Mouse (Mus musculus) heart, adult 18-20 months (tissue): ENCODE measurements around the gene Arhgdib. TPM values are rescaled to one million over a fixed set of nuclear protein-coding genes. Genes with fewer than 3 reads are reported as not detected.
"Not testable (repeated sequence)": the region's sequence is repeated elsewhere in the genome, so short reads cannot be mapped to it uniquely, and the experiment has no call there.

ENCODE experiments used
- DNase-seq, 2 experiments: peaks; one replicate each; pipeline ENCODE4 v3.0.0; 2021 to 2022; ENCODE audit warnings: mixed read lengths in 1 of 2
- total RNA-seq, 2 experiments: library from RNA; stranded (reverse); gene quantifications; 2 replicates each; pipeline ENCODE4 v1.2.3; 2021

Arhgdib gene
- total RNA-seq, 2 experiments from 2014 or later = 22.8 to 39.0 TPM

GRCm38 (mm10) chr6:136889067-136889466 is 52.6 kb downstream of the Arhgdib start:
- no peak for DNase-seq

GRCm38 (mm10) chr6:136887854-136888253 is 53.8 kb downstream of the Arhgdib start:
- DNase-seq = peak; percentile 84 to 93

DNA sequence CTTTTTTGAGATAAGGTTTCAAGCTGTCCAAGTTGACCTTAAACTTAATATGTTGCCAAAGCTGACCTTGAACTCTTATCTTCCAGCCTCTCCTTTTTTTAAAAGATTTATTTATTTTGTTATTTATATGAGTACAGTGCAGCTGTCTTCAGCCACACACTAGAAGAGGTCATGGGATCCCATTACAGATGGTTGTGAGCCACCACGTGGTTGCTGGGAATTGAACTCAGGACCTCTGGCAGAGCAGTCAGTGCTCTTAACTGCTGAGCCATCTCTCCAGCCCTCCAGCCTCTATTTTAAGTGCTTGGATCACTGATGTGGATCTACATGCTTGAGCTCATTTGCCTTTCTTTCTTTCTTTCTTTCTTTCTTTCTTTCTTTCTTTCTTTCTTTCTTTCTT is 56.9 kb downstream of the Arhgdib start:
- not testable (repeated sequence) for DNase-seq

- DNase-seq = no peak
Measured at GRCm38 (mm10) chr6:136883961-136884360, 57.7 kb downstream of the Arhgdib start.

GRCm38 (mm10) chr6:136883431-136883915 is 58.2 kb downstream of the Arhgdib start:
- peak in 1 of 2 experiments; percentile 32 for DNase-seq

DNA sequence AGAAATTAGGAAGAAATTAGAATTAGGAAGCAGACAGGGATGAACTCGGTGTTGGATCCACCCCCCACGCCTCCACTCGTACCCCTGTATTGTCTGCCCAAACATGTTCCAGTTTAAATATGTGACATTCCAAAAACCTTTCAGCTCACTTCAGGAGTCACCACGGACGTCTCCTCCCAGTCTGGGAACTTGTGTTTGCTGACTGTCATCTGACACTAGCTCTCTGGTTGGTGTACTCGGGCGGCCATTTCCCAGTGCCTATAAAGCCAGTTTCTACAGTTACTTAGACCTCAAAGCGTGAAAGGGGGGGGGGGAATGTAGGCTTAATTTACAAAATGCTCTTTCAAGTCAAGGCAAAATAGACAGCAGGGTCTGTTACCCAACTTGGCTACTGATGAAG is 60.0 kb downstream of the Arhgdib start:
- DNase-seq = no peak

DNA sequence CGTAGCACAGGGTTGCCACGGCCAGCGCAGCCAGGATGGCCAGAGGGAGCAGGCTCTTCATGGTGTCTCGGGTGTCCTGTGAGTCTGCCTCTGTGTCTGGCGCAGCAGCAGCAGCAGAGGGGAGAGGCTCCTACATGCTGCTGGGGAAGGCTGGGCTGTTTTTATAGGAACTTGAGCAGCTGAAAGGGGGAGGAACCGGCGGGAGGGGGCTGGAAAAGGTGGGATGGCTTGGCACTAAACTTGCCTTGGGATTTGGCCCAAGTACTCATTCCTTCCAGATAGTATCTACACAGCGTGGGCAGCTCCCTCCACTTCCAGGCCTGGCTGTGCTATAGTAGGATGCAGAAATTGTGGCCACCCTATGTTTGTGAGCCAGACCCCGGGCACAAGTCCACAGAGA is 66.0 kb downstream of the Arhgdib start, which contains the start of gene Mgp:
Gene Mgp, minus strand, starts transcription at position 154 of the 400 bp plus-strand sequence.
- DNase-seq = peak; percentile 80 to 82

- DNase-seq = peak; percentile 54 to 68
Measured at GRCm38 (mm10) chr6:136874599-136874998, 67.1 kb downstream of the Arhgdib start.

Other genes starting within 250 kb of the Arhgdib start
- gene Gucy2c, start 160.1 kb downstream of the Arhgdib start, total RNA-seq = not detected
- gene Hist4h4, start 137.5 kb downstream of the Arhgdib start, total RNA-seq = 1 to 10 TPM; 4.5 to 5.7 TPM
- 10 to 100 TPM; 30.1 to 35.5 TPM for gene H2afj, start 133.7 kb downstream of the Arhgdib start, total RNA-seq
- 1 to 10 TPM in 1 of 2 experiments, under 1 TPM in 1; 0.80 to 1.1 TPM for gene BC049715, start 114.3 kb downstream of the Arhgdib start, total RNA-seq
- 10 to 100 TPM; 53.4 to 64.0 TPM for gene Wbp11, start 113.7 kb downstream of the Arhgdib start, total RNA-seq
- not detected for gene Smco3, start 106.4 kb downstream of the Arhgdib start, total RNA-seq
- gene Art4, start 84.2 kb downstream of the Arhgdib start, total RNA-seq = 10 to 100 TPM; 18.7 to 21.8 TPM
- 100 to 1,000 TPM; 301 to 402 TPM for gene Mgp, start 66.1 kb downstream of the Arhgdib start, total RNA-seq
- not detected for gene Erp27, start 19.7 kb downstream of the Arhgdib start, total RNA-seq
- not detected for gene Pde6h, start 18.1 kb downstream of the Arhgdib start, total RNA-seq
- 1 to 10 TPM; 3.1 to 3.8 TPM for gene Rerg, start 228.6 kb upstream of the Arhgdib start, total RNA-seq